Mouse (Mus musculus): ENCODE data around the gene Topors. TPM values are rescaled to one million over a fixed set of nuclear protein-coding genes. Genes with fewer than 3 reads are reported as not detected.

Topors gene
- total RNA-seq, 2 experiments from 2014 or later: 27.2 to 43.1 TPM

GRCm38 (mm10) chr4:40212177-40212576, 57.5 kb downstream of the Topors start:
- no peak for ATAC-seq (ENCODE audit: poor library complexity, severe bottlenecking)

Other genes with a start within 250 kb of the Topors start
- gene Aco1, start 126.8 kb downstream of the Topors start, total RNA-seq (2015): 16.1 and 17.3 TPM in 2 replicates
- gene Aco1, start 126.8 kb downstream of the Topors start, total RNA-seq (2017): 21.0 and 32.0 TPM in 2 replicates
- gene Ddx58, start 30.0 kb downstream of the Topors start, total RNA-seq (2015): 27.7 and 34.4 TPM in 2 replicates
- gene Ddx58, start 30.0 kb downstream of the Topors start, total RNA-seq (2017): 31.1 and 32.6 TPM in 2 replicates
- gene Smim27, start 271 bp downstream of the Topors start, total RNA-seq (2015): 15.8 and 19.0 TPM in 2 replicates
- gene Smim27, start 271 bp downstream of the Topors start, total RNA-seq (2017): 8.3 and 11.3 TPM in 2 replicates
- 107 and 117 TPM in 2 replicates for gene Ndufb6, start 9.6 kb upstream of the Topors start, total RNA-seq (2015)
- 33.3 and 47.0 TPM in 2 replicates for gene Ndufb6, start 9.6 kb upstream of the Topors start, total RNA-seq (2017)
- gene Tmem215, start 202.3 kb upstream of the Topors start, total RNA-seq (2015): not detected in 2 replicates
- 0.11 TPM in 1 of 2 replicates, not detected in the other for gene Tmem215, start 202.3 kb upstream of the Topors start, total RNA-seq (2017)

All from megakaryocyte, adult 5-6 weeks (primary cell).